Mouse (Mus musculus) megakaryocyte, embryonic 14.5 days (primary cell): Measurements from ENCODE around the gene Mitd1. TPM values are rescaled to one million over a fixed set of nuclear protein-coding genes. Genes with fewer than 3 reads are reported as not detected.
A peak's percentile ranks its signal among the peaks of the same experiment; 100 is the strongest.

ENCODE experiments used
- H3K27me3 ChIP-seq: replicated peaks from 2 replicates; pipeline ENCODE3; 2012; ENCODE audit warnings: inconsistent platforms
- H3K36me3 ChIP-seq: replicated peaks from 2 replicates; pipeline ENCODE3; 2012; ENCODE audit warnings: low read length, inconsistent platforms, mixed read lengths
- H3K4me1 ChIP-seq: 2 replicates; pipeline ENCODE4 v1.6.1; 2012; ENCODE audit warnings: inconsistent platforms
- H3K4me3 ChIP-seq: replicated peaks from 2 replicates; pipeline ENCODE3; 2012; ENCODE audit warnings: moderate library complexity, mild to moderate bottlenecking, inconsistent platforms
- H3K9me3 ChIP-seq: 2 replicates; pipeline ENCODE4 v1.6.1; 2012; ENCODE audit warnings: inconsistent platforms
- FLI1 ChIP-seq: IDR thresholded peaks from 2 replicates; pipeline ENCODE4 v1.6.1; 2012; ENCODE audit warnings: low read length, inconsistent platforms, mixed read lengths
- GATA1 ChIP-seq: IDR thresholded peaks from 3 replicates; pipeline ENCODE4 v1.6.1; 2012; ENCODE audit warnings: mixed read lengths, low read length, inconsistent platforms, borderline replicate concordance
- polyA plus RNA-seq: library from polyadenylated mRNA; stranded (reverse); fragments of >175 nt; gene quantifications from 2 replicates; pipeline ENCODE4 v1.2.3, GENCODE M21; 2012; ENCODE audit warnings: low replicate concordance; ENCODE audit not compliant: insufficient read depth

Mitd1 gene
- polyA plus RNA-seq, 1 experiment, result 3.0 TPM

DNA sequence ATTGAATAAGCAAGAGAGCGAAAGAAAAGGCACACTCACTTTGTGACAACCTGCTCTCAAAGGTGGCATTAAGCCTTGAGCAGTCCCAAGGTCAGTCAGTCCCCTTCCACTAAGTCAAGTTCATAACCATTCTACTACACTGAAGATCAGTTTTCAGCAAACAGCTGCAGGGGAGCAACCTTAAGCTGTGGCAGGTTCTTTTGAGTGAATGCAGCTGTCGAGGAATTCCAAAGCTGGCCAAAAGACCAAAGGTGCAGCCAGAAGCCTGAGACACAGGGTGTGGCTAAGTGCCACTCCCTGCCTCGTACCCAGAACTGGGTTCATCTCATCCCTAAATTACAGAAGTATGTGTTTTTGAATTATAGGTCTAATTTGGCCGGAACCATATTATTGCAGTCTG lies 9.6 kb upstream of the Mitd1 start:
- peaks cover 56% of the 10 kb centered on the region for H3K36me3 ChIP-seq
- H3K9me3 ChIP-seq, result no peaks in the 10 kb centered on the region
- peaks cover 11% of the 10 kb centered on the region for H3K4me1 ChIP-seq
- no peak overlapping the region for H3K4me3 ChIP-seq
- H3K27me3 ChIP-seq, result no peaks in the 10 kb centered on the region
- TF ChIP-seq GATA1 (no peak), FLI1 (no peak)

DNA sequence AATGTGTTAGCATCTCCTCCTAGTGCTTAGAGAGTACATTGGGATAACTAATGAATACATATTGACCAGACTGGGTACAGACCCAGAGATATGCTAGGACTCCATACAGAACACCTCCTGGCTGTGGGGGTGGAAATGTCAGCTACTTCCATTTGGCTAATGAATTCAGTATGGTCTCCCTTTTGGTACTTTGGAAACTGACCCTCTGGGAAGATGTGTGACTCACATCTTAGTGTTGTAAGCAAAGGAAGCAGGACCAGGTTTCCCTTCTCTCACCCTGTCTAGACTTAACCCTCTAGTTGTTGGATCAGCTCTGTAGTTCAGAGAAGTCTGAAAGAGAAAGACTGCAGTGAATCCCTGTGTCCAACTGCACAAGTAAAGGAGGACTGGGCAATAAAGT lies 4.4 kb upstream of the Mitd1 start:
- Histone ChIP-seq H3K27me3 (no peaks in the 10 kb centered on the region), H3K4me3 (no peak overlapping the region), H3K36me3 (peaks cover 65% of the 10 kb centered on the region), H3K9me3 (no peaks in the 10 kb centered on the region), H3K4me1 (peaks cover 24% of the 10 kb centered on the region)
- TF ChIP-seq GATA1, result no peak

DNA sequence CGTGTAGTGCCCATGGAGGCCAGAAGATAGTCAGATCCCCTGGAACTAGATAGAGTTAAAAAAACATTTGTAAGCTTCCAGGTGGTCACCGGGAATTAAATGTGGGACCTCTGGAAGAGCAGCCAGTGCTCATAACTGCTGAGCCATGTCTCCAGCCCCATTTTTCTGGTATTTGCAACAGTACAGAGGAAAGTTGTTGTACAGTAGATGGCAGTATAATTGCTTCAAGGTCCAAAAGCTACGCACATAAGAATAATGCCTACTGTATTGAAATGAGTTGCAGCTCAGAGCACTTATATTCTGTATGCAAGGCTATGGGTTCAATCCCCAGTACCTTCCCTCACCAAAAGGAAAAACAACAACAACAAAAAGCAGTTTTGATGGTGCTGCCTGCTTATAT lies 1.2 kb upstream of the Mitd1 start:
- Histone ChIP-seq H3K9me3 (no peaks in the 10 kb centered on the region), H3K27me3 (no peaks in the 10 kb centered on the region), H3K36me3 (peaks cover 45% of the 10 kb centered on the region), H3K4me1 (peaks cover 53% of the 10 kb centered on the region), H3K4me3 (peak overlapping the region; percentile 99)
- TF ChIP-seq FLI1, result no peak
- no peak for TF ChIP-seq GATA1

DNA sequence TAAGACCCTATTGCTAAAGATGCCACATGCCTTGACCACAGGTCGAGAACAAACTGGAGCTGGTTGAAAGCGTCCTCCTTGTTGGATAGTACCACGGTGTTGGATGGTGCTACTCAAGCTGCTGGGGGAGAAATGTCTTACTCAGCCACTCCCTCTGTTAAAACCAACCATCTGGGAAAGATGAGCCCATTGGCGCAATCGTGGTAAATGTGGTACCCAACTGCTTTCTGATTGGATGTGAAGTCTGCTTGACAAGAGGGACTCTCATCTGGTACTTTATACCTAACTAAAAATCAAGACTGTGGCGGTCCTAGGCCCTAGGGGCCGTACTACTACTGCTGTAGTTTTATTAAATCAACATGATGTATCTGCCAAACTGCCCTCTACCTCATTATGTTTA lies 1.0 kb downstream of the Mitd1 start:
- Histone ChIP-seq H3K27me3 (no peaks in the 10 kb centered on the region), H3K4me3 (peak overlapping the region; percentile 99), H3K4me1 (peaks cover 53% of the 10 kb centered on the region), H3K9me3 (no peaks in the 10 kb centered on the region), H3K36me3 (peaks cover 42% of the 10 kb centered on the region)
- no peak for TF ChIP-seq GATA1
- TF ChIP-seq FLI1, result no peak

- no peak for TF ChIP-seq FLI1
- TF ChIP-seq GATA1, result no peak
- Histone ChIP-seq H3K36me3 (peaks cover 73% of the 10 kb centered on the region), H3K4me1 (peaks cover 27% of the 10 kb centered on the region)
These were observed 5.8 kb downstream of the Mitd1 start for GRCm38 (mm10) chr1:37884451-37884850.

GRCm38 (mm10) chr1:37883411-37883810 lies 6.8 kb downstream of the Mitd1 start:
- Histone ChIP-seq H3K9me3 (no peaks in the 10 kb centered on the region), H3K4me3 (no peak overlapping the region), H3K27me3 (no peaks in the 10 kb centered on the region), H3K4me1 (peaks cover 17% of the 10 kb centered on the region), H3K36me3 (peaks cover 82% of the 10 kb centered on the region)
- no peak for TF ChIP-seq FLI1
- TF ChIP-seq GATA1, result no peak

More at GRCm38 (mm10) chr1:37884451-37884850, 5.8 kb downstream of the Mitd1 start:
- no peak overlapping the region for H3K4me3 ChIP-seq
- H3K27me3 ChIP-seq, result no peaks in the 10 kb centered on the region
- no peaks in the 10 kb centered on the region for H3K9me3 ChIP-seq

- no peaks in the 10 kb centered on the region for H3K27me3 ChIP-seq
- H3K9me3 ChIP-seq, result peaks cover 8% of the 10 kb centered on the region
- peaks cover 86% of the 10 kb centered on the region for H3K36me3 ChIP-seq
- H3K4me1 ChIP-seq, result peaks cover 6% of the 10 kb centered on the region; the same call in 1 of the 2 replicates
- TF ChIP-seq GATA1 (no peak), FLI1 (no peak)
- no peak overlapping the region for H3K4me3 ChIP-seq
These were observed 12.3 kb downstream of the Mitd1 start for GRCm38 (mm10) chr1:37877736-37878460.

DNA sequence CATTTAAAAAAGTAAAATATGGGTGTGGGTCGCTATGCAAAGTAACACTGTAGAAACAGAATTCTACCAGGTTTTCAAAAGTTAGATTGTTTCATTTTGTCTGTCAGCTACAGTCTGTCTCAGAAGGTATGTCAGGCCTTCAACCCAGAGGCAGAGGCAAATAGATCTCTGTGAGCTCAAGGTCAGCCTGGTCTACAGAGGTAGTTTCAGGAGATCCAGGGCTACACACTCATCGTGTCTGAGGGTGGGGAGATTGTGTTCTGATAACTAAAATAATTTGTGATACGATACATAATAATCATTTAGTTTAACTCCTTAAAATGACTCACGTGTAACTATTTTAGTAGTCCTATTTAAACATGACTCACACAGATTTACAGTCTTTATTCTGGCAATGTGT lies 17.1 kb downstream of the Mitd1 start:
- Histone ChIP-seq H3K36me3 (peaks cover 40% of the 10 kb centered on the region), H3K4me3 (peak overlapping the region; percentile 56), H3K9me3 (peaks cover 8% of the 10 kb centered on the region), H3K27me3 (no peaks in the 10 kb centered on the region), H3K4me1 (peaks cover 50% of the 10 kb centered on the region)
- no peak for TF ChIP-seq GATA1
- no peak for TF ChIP-seq FLI1

GRCm38 (mm10) chr1:37872131-37873067 lies 17.8 kb downstream of the Mitd1 start:
- peak overlapping the region; percentile 92 for H3K4me3 ChIP-seq
- H3K27me3 ChIP-seq, result no peaks in the 10 kb centered on the region
- no peak for TF ChIP-seq FLI1
- no peak for TF ChIP-seq GATA1
- H3K9me3 ChIP-seq, result peaks cover 8% of the 10 kb centered on the region
- H3K4me1 ChIP-seq, result peaks cover 57% of the 10 kb centered on the region
- H3K36me3 ChIP-seq, result peaks cover 32% of the 10 kb centered on the region

DNA sequence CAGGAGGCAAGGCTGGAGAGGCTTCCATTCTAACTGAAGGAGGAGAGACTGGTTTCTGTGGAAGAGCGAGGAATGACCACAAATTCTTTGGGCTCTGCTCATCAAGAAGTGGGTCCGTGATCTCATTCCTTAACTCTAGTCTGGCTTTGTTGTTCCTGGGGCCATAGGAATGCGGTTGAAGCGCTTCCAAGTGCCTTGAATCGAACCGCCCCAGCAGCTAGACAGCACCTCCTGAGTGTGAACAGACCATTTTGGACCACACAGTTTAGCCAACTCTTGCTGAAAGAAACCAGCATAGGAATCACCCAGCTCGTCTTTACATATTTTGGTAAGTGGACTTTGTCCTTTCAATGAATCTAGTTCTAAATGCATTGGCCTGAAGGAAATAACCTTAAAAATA lies 18.5 kb downstream of the Mitd1 start, which contains the start of gene Lipt1:
TSS of gene Lipt1 (plus strand) at position 35 of the 400 bp plus-strand sequence.
- Histone ChIP-seq H3K4me3 (peak within 1 kb of the TSS; percentile 92), H3K4me1 (peaks cover 57% of the 10 kb centered on the region), H3K27me3 (no peaks in the 10 kb centered on the region), H3K36me3 (peaks cover 25% of the 10 kb centered on the region), H3K9me3 (peaks cover 8% of the 10 kb centered on the region)
- TF ChIP-seq FLI1 (no peak), GATA1 (no peak)
